Mouse (Mus musculus): ENCODE results near the gene Olfr890.
"Not testable (repeated sequence)": the region's sequence is repeated elsewhere in the genome, so short reads cannot be mapped to it uniquely, and the experiment has no call there.

Gene Olfr890

GRCm38 (mm10) chr9:38142217-38142616 lies at the start of gene Olfr890:
Gene Olfr890, plus strand, starts transcription at chr9:38142517.
- no peak for DNase-seq

DNA sequence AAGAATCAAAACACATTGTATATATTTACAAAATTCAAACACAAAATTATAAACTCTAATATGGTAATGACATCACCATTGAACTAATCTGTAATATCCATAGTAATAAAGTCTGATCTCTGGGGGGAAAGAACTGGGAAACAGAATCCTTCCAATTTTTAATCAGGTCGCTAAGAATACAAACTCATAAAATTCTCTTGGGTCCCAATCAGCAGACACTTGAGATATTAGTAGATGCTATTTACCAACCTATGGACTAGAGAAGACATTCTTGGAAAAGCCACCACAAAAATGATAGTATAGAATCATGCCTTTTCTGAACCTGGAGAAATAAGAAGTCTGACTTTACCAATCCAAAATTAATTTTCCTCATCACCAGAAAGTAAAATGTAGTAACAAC lies 34.5 kb upstream of the Olfr890 start, which contains the start of gene Olfr888:
Gene Olfr888 (plus strand): TSS at position 301 of the 400 bp plus-strand sequence.
- DNase-seq: no peak

GRCm38 (mm10) chr9:38114898-38115297 lies 27.4 kb upstream of the Olfr890 start, which contains the start of gene Olfr889:
Gene Olfr889, plus strand, starts transcription at chr9:38115198.
- DNase-seq: no peak

- not testable (repeated sequence) for DNase-seq
Measured at GRCm38 (mm10) chr9:38168341-38168740, 26.0 kb downstream of the Olfr890 start.

- no peak for DNase-seq
Measured at GRCm38 (mm10) chr9:38180721-38181120, 38.4 kb downstream of the Olfr890 start, which contains the start of gene Olfr891. Gene Olfr891, minus strand, starts transcription at chr9:38180821.
